Mouse (Mus musculus) ovary, postnatal 14 days (tissue): ENCODE results near the gene Snapc3.
A peak's percentile ranks its signal among the peaks of the same experiment; 100 is the strongest.

Experiments
- DNase-seq: peaks from one replicate; pipeline ENCODE4 v3.0.0; 2022; ENCODE audit warnings: low spot score

Gene Snapc3

DNA sequence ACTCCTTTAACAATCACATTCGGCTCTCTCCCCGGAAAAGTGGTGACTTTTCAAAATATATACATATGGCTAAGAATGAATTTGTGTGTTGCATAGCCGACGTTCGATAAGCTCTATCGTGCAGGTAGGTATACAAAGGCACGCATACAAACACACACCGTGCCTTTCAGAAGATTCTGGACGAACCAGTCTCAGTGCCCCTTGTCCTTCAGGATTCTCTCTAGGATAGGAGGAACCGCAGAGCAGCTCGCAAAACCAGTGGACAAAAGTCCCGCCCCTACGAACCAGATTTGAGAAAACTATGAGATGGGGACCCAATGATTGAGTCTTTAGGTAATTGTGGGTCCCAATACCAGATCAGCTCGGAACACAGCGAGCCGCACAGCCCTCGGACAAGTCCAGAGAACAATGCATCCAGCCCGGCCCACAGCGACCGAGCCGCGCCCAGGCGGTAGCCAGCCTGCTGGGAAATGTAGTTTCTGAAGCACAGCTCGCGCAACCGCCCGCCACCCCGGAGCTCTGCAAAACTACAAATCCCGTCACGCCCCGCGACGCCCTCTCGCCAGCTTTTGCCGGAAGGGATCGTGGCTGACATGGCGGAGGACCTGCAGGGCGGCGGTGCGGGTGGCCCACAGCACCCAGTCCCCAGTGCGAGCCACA lies at the start of gene Snapc3:
TSS of gene Snapc3 (plus strand) at position 565 of the 660 bp plus-strand sequence.
- DNase-seq = peak; percentile 92

DNA sequence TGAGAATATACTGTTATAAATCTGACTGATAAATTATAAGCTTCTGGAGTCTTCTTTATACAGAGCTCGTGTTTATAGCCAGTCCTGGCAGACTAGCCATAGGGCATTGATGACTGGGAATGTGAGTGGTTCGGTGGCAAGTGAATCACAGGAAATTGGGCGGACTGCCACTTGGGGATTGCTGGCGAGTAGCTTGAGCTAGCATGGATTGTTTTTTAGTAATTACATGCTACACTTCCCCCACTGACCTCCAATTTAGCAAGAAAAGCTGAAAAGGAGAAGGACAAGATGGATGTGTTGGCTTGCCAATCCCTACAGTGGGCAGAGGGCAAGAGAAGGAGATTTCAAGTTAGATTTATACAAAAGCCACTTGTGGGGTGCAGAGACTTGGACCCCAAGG lies 44.1 kb upstream of the Snapc3 start:
- no peak for DNase-seq

GRCm38 (mm10) chr4:83375650-83376049 lies 41.9 kb upstream of the Snapc3 start:
- DNase-seq = no peak

- DNase-seq = no peak
These were observed 41.0 kb upstream of the Snapc3 start for GRCm38 (mm10) chr4:83376461-83377015.

- DNase-seq = no peak
These were observed 38.5 kb upstream of the Snapc3 start for GRCm38 (mm10) chr4:83379036-83379435.

DNA sequence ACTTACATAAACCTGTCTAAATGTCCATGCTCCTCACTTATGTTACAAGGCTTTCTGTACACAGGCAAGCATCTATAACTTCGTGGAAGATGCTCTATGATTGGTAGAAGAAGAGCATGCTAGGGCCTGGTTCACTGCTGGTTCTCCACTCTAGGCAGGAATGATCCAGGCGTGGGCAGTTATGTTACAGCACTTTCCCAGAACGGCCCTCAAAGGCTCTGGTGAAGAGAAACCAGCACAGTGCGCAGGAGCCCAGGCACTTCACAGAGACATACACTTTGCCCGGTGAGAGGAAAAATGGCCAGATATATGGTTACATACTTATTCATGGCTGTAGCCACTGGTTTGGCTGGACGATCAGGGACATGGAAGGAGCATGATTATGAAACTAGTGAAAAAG lies 37.8 kb upstream of the Snapc3 start:
- no peak for DNase-seq

GRCm38 (mm10) chr4:83380266-83380665 lies 37.3 kb upstream of the Snapc3 start:
- DNase-seq = no peak

DNA sequence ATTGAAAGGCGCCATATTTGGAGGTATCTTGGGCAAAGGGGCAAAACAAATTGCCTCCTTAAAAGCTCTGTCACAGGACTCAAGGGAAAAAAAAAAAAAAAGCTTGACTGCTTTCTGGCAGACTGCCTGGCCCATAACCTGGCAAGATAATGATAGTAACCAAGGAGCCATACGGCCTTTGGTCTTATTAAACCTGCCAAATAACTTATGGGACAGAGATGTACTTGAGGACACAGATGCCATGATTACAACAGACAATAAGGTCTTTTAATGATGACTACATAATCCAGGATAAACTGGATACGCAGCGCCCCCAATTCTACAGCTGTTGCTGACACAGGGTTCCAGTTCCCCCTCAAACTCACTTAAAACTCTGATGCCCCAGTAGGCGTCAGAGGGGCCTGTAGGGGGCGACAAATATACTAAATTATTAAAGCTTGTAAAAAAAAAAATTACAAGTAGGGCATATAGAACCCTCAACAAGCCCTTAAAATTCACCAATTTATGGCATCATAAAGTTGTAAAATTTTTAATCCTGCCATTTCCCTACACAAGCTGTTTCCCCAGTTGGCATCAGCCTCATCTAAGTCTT lies 33.5 kb upstream of the Snapc3 start:
- DNase-seq = no peak

- no peak for DNase-seq
These were observed 32.4 kb upstream of the Snapc3 start for GRCm38 (mm10) chr4:83385091-83385490.

DNA sequence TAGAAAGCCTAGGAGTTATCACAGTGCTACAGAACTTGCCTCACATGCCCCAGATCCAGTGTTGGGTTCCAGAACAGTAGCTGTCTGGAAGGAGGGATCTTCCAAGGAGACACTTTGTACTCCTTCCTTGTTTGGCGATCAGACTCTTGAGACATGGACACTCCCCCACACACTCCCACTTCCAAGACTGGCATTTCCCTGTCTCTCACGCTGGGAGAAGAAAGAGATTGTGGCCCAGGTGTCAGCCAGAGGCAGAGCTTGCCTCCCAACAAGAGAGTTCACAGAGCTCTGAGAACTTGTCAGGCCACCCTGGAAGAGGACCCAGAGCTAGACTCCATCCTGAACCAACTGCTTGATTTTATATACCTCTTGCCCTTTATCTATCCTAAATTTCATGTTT lies 27.0 kb upstream of the Snapc3 start:
- DNase-seq = no peak

GRCm38 (mm10) chr4:83391956-83392355 lies 25.6 kb upstream of the Snapc3 start:
- DNase-seq = no peak

- no peak for DNase-seq
These were observed 23.8 kb upstream of the Snapc3 start for GRCm38 (mm10) chr4:83393733-83394132.

GRCm38 (mm10) chr4:83396346-83396745 lies 21.2 kb upstream of the Snapc3 start:
- peak; percentile 38 for DNase-seq

GRCm38 (mm10) chr4:83396996-83397770 lies 20.3 kb upstream of the Snapc3 start:
- DNase-seq = no peak

DNA sequence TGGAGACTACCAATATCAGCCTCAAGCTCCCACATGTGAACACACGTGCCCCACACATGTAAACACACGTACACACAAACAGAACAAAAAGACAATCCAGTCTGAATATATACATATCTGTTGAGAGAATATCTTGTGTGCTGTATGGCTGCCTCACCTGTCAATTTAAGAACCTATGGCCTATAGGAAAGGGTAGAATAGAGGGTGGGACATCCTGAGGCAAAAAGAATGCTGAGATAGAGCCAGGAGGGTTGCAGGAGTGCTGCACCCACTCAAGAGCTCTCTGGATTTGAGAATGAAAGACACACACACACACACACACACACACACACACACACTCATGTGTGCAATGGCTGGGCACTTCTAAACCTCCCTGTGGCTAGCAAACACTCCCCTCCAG lies 19.0 kb upstream of the Snapc3 start:
- DNase-seq = no peak

GRCm38 (mm10) chr4:83400691-83401595 lies 16.6 kb upstream of the Snapc3 start:
- DNase-seq = no peak

DNA sequence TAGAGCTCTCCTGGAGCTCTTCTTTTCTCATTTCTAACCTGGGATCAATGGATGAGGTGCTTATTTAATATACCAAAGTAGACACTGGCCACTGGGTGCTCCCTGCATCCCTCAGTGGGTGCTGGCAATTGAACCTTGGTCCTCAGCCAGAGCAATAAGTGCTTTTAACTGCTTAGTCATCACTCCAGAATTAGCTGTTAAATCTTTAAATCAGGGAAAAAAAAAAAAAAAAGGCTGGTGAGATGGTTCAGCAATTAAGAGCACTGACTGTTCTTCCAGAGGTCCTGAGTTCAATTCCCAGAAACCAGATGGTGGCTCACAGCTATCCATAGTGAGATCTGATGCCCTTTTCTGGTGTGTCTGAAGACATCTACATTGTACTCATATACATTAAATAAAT lies 15.8 kb upstream of the Snapc3 start:
- DNase-seq = no peak

DNA sequence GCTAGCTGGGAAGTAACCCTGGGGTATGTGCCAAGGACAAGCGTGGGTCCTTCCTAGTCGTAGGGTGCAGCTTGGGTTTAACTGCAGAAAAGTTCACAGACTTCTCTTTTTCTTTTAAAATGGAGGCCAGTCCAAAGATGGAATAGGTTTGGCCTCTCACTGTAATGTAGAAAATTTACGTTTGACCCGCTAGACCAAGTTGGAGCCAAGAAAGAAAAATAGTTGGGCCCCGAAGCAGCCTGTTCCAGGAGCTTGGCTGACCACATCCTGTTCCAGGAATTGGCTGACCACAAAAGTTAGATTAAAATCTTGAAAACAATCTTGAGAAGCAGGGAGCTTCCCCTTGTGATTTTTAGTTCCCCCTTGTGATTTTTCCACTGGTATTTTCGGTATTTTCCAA lies 9.8 kb upstream of the Snapc3 start:
- DNase-seq = no peak

- DNase-seq = no peak
These were observed 7.5 kb upstream of the Snapc3 start for GRCm38 (mm10) chr4:83409867-83410505.

- DNase-seq = no peak
These were observed 5.5 kb upstream of the Snapc3 start for GRCm38 (mm10) chr4:83412060-83412459.

GRCm38 (mm10) chr4:83414241-83414824 lies 3.2 kb upstream of the Snapc3 start:
- DNase-seq = no peak
